8 mouse cellular contexts compared by ENCODE assay signal in genomic region chr13:21233732-21234705, GRCm38 (mm10). TPM values are rescaled to one million over a fixed set of nuclear protein-coding genes. Genes with fewer than 3 reads are reported as not detected.
DNase-seq lines count a peak whose midpoint lies in the region; ATAC-seq lines count a peak whose summit lies in the region.

No protein-coding gene starts in this region.

- H3K27me3 ChIP-seq in intestine, embryonic 14.5 days (replicated peaks; ENCODE audit: control insufficient read depth, insufficient read depth, low read length) = no peaks in the 10 kb centered on the region

- H3K4me2 ChIP-seq in intestine, embryonic 14.5 days (ENCODE audit: low read length) = peak overlapping the region; percentile 49

- no peak overlapping the region for H3K27ac ChIP-seq in intestine, embryonic 14.5 days (ENCODE audit: low read depth)

- ATAC-seq in intestine, embryonic 14.5 days (replicated peaks; ENCODE audit: low FRiP score, low TSS enrichment, low read depth) = peak; percentile 98
- peak; percentile 96 for ATAC-seq in megakaryocyte-erythroid progenitor cell, adult 5-6 weeks (replicated peaks; ENCODE audit: low FRiP score, low TSS enrichment, poor library complexity, severe bottlenecking)

- under 1% methylated on average over 43 of the region's 43 CpGs for WGBS in intestine, embryonic 14.5 days

- DNase-seq in adrenal gland, adult 2 months = peak; percentile 92
- DNase-seq in embryo, embryonic 11 days = peak; percentile 87
- peak; percentile 50 for DNase-seq in gastrocnemius, postnatal 25 days
- peak; percentile 90 for DNase-seq in intestine, embryonic 14.5 days (ENCODE audit: low spot score)
- peak; percentile 78 to 90 for DNase-seq in left cerebral cortex, postnatal 14 days (ENCODE audit: low spot score in 2 of 2)
- DNase-seq in right cerebral cortex, postnatal 14 days = peak; percentile 78
- peak; percentile 91 for DNase-seq in yolk sac, embryonic 10.5 days (ENCODE audit: low spot score)

- H3K36me3 ChIP-seq in intestine, embryonic 14.5 days (ENCODE audit: control insufficient read depth, insufficient read depth, low read length) = no peaks in the 10 kb centered on the region

- peak overlapping the region; percentile 51 for H3K9ac ChIP-seq in intestine, embryonic 14.5 days (ENCODE audit: low read length)

- H3K4me3 ChIP-seq in intestine, embryonic 14.5 days (ENCODE audit: low read depth, low read length) = peak overlapping the region; percentile 40

- no peaks in the 10 kb centered on the region for H3K4me1 ChIP-seq in intestine, embryonic 14.5 days (replicated peaks; ENCODE audit: control insufficient read depth, insufficient read depth, low read length)

- intact Hi-C loops in left cerebral cortex, postnatal 14 days (cut with DNase I) = loop anchor here (5.0 kb wide), 1 partner anchor 43 kb away; no protein-coding TSS in a partner anchor

- no peaks in the 10 kb centered on the region for H3K9me3 ChIP-seq in intestine, embryonic 14.5 days (ENCODE audit: control insufficient read depth, low read length)

RNA-seq across cellular contexts. Expression of gene Trim27, which starts 54.8 kb away (rescaled TPM):
- 10 to 100 TPM; 47.9 to 52.0 TPM for total RNA-seq in adrenal gland, adult 2 months (2021)
- 170 and 180 TPM in 2 replicates for polyA plus RNA-seq in adrenal gland, adult 2 months (2012; rRNA removed)
- total RNA-seq in gastrocnemius, postnatal 25 days (2021) = 10 to 100 TPM; 20.6 to 24.7 TPM
- polyA plus RNA-seq in intestine, embryonic 14.5 days (2014; fragmentation: Nextera tagmentation; extraction: Ambion mirVana) = 167 and 169 TPM in 2 replicates
- total RNA-seq in left cerebral cortex, postnatal 14 days (2021) = 10 to 100 TPM; 35.7 to 42.3 TPM
- 97.9 and 102 TPM in 2 replicates for total RNA-seq in megakaryocyte-erythroid progenitor cell, adult 5-6 weeks (2014; fragmentation: Nextera tagmentation)
- total RNA-seq in megakaryocyte-erythroid progenitor cell, adult 5-6 weeks (2017) = 159 and 225 TPM in 2 replicates

RNA-seq across cellular contexts. Expression of gene Gpx5, which starts 58.5 kb away (rescaled TPM):
- total RNA-seq in adrenal gland, adult 2 months (2021) = not detected
- not detected in 2 replicates for polyA plus RNA-seq in adrenal gland, adult 2 months (2012; rRNA removed)
- not detected for total RNA-seq in gastrocnemius, postnatal 25 days (2021)
- not detected in 2 replicates for polyA plus RNA-seq in intestine, embryonic 14.5 days (2014; fragmentation: Nextera tagmentation; extraction: Ambion mirVana)
- not detected for total RNA-seq in left cerebral cortex, postnatal 14 days (2021)
- total RNA-seq in megakaryocyte-erythroid progenitor cell, adult 5-6 weeks (2014; fragmentation: Nextera tagmentation) = not detected in 2 replicates
- total RNA-seq in megakaryocyte-erythroid progenitor cell, adult 5-6 weeks (2017) = not detected in 2 replicates
